Mouse (Mus musculus) megakaryocyte, embryonic 14.5 days (primary cell): ENCODE data around the gene Traf7.

Experiments
- FLI1 ChIP-seq: IDR thresholded peaks from 2 replicates; pipeline ENCODE4 v1.6.1; 2012; ENCODE audit warnings: low read length, inconsistent platforms, mixed read lengths
- GATA1 ChIP-seq: IDR thresholded peaks from 3 replicates; pipeline ENCODE4 v1.6.1; 2012; ENCODE audit warnings: mixed read lengths, low read length, inconsistent platforms, borderline replicate concordance

DNA sequence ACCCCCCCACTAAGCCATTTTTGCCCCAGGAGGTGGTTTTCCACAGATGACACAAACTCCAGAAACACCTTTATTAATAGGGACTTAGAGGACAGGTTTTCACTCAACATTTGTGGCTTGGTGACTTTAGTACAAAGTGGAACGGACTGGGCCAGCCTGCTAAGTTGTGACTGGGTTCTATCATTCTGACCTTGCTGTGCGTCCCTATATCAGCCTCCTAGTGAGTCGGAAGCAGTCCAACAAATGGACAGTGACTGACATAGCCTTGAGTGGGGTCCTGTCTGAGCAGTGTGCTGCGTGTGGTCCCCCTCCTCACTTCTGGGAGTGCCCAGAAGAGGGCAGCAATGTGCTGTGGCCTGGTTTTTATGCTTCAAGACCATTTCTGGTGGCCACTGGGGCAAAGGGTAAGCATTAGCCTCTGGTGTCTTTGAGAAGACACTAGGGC, 1.3 kb upstream of the Traf7 start:
- TF ChIP-seq FLI1 (no peak), GATA1 (no peak)
